Mouse (Mus musculus): ENCODE results near the gene Rnf8. TPM values are rescaled to one million over a fixed set of nuclear protein-coding genes. Genes with fewer than 3 reads are reported as not detected.

Gene Rnf8
- polyA plus RNA-seq, 1 experiment: 31.7 TPM

GRCm38 (mm10) chr17:29680921-29681320 lies 66.3 kb downstream of the Rnf8 start:
- no peak for DNase-seq (ENCODE audit: low spot score)

- no peak for DNase-seq (ENCODE audit: low spot score)
Observed at GRCm38 (mm10) chr17:29681669-29682068, 67.1 kb downstream of the Rnf8 start.

GRCm38 (mm10) chr17:29682261-29682660 lies 67.7 kb downstream of the Rnf8 start:
- DNase-seq (ENCODE audit: low spot score): no peak

GRCm38 (mm10) chr17:29683127-29683526 lies 68.5 kb downstream of the Rnf8 start:
- no peak for DNase-seq (ENCODE audit: low spot score)

- no peak for DNase-seq (ENCODE audit: low spot score)
Observed at GRCm38 (mm10) chr17:29684275-29684674, 69.7 kb downstream of the Rnf8 start.

- DNase-seq (ENCODE audit: low spot score): no peak
Observed at GRCm38 (mm10) chr17:29686771-29687170, 72.2 kb downstream of the Rnf8 start.

- DNase-seq (ENCODE audit: low spot score): no peak
Observed at GRCm38 (mm10) chr17:29687373-29687772, 72.8 kb downstream of the Rnf8 start.

- no peak for DNase-seq (ENCODE audit: low spot score)
Observed at GRCm38 (mm10) chr17:29688610-29689009, 74.0 kb downstream of the Rnf8 start.

- DNase-seq (ENCODE audit: low spot score): no peak
Observed at GRCm38 (mm10) chr17:29690257-29690656, 75.7 kb downstream of the Rnf8 start.

- DNase-seq (ENCODE audit: low spot score): no peak
Observed at GRCm38 (mm10) chr17:29692827-29693226, 78.2 kb downstream of the Rnf8 start.

- DNase-seq (ENCODE audit: low spot score): no peak
Observed at GRCm38 (mm10) chr17:29693571-29693970, 79.0 kb downstream of the Rnf8 start.

GRCm38 (mm10) chr17:29694516-29694915 lies 79.9 kb downstream of the Rnf8 start:
- DNase-seq (ENCODE audit: low spot score): no peak

Other genes with a start within 250 kb of the Rnf8 start
- 21.2 and 24.4 TPM in 2 replicates for gene Pim1, start 124.0 kb upstream of the Rnf8 start, polyA plus RNA-seq (2012; rRNA removed)
- gene Gm17657, start 65.2 kb upstream of the Rnf8 start, polyA plus RNA-seq (2012; rRNA removed): not detected in 2 replicates
- gene Tbc1d22b, start 65.0 kb upstream of the Rnf8 start, polyA plus RNA-seq (2012; rRNA removed): 13.5 and 14.1 TPM in 2 replicates
- 0.14 and 0.21 TPM in 2 replicates for gene Tmem217, start 62.4 kb upstream of the Rnf8 start, polyA plus RNA-seq (2012; rRNA removed)
- gene Gm28043, start 86 bp downstream of the Rnf8 start, polyA plus RNA-seq (2012; rRNA removed): 1.7 and 1.8 TPM in 2 replicates
- 45.2 and 45.8 TPM in 2 replicates for gene Cmtr1, start 45.8 kb downstream of the Rnf8 start, polyA plus RNA-seq (2012; rRNA removed)
- gene Ccdc167, start 102.3 kb downstream of the Rnf8 start, polyA plus RNA-seq (2012; rRNA removed): 11.2 and 11.3 TPM in 2 replicates